Mouse (Mus musculus): ENCODE data around the gene Tle6. TPM values are rescaled to one million over a fixed set of nuclear protein-coding genes. Genes with fewer than 3 reads are reported as not detected.

Tle6 gene
- polyA plus RNA-seq, 1 experiment from 2014 or later = 6.0 TPM

GRCm38 (mm10) chr10:81564216-81564615 is 36.7 kb downstream of the Tle6 start:
- peak; percentile 67 for DNase-seq (ENCODE audit: low spot score)
- Histone ChIP-seq H3K36me3 (peaks cover 63% of the 10 kb centered on the region), H3K9me3 (replicated peaks) (no peaks in the 10 kb centered on the region), H3K4me3 (peak overlapping the region; percentile 49), H3K27ac (replicated peaks) (peak overlapping the region; percentile 80), H3K4me1 (peaks cover 89% of the 10 kb centered on the region), H3K27me3 (ENCODE audit: low read depth, poor library complexity, severe bottlenecking) (peaks cover 77% of the 10 kb centered on the region)
- 1% methylated on average over 10 of the region's 10 CpGs for WGBS

- Histone ChIP-seq H3K27me3 (ENCODE audit: low read depth, poor library complexity, severe bottlenecking) (peaks cover 69% of the 10 kb centered on the region), H3K4me1 (peaks cover 89% of the 10 kb centered on the region), H3K36me3 (peaks cover 63% of the 10 kb centered on the region), H3K27ac (replicated peaks) (peak overlapping the region; percentile 80), H3K4me3 (peak overlapping the region; percentile 49), H3K9me3 (replicated peaks) (no peaks in the 10 kb centered on the region)
- no peak for DNase-seq (ENCODE audit: low spot score)
- WGBS = 55% methylated on average over 6 of the region's 6 CpGs
Observed at GRCm38 (mm10) chr10:81563481-81563880, 37.4 kb downstream of the Tle6 start.

- Histone ChIP-seq H3K4me3 (no peak overlapping the region), H3K27me3 (ENCODE audit: low read depth, poor library complexity, severe bottlenecking) (peaks cover 59% of the 10 kb centered on the region), H3K27ac (replicated peaks) (no peak overlapping the region), H3K36me3 (peaks cover 60% of the 10 kb centered on the region), H3K4me1 (peaks cover 78% of the 10 kb centered on the region), H3K9me3 (replicated peaks) (no peaks in the 10 kb centered on the region)
- no peak for DNase-seq (ENCODE audit: low spot score)
- WGBS = 86% methylated on average over 6 of the region's 6 CpGs
Observed at GRCm38 (mm10) chr10:81562411-81562810, 38.5 kb downstream of the Tle6 start.

GRCm38 (mm10) chr10:81560719-81561459 is 40.0 kb downstream of the Tle6 start:
- peaks cover 43% of the 10 kb centered on the region for H3K27me3 ChIP-seq (ENCODE audit: low read depth, poor library complexity, severe bottlenecking)
- peak overlapping the region; percentile 95 for H3K4me3 ChIP-seq
- H3K4me1 ChIP-seq = peaks cover 65% of the 10 kb centered on the region
- H3K36me3 ChIP-seq = peaks cover 46% of the 10 kb centered on the region
- WGBS = 33% methylated on average over 16 of the region's 16 CpGs
- no peaks in the 10 kb centered on the region for H3K9me3 ChIP-seq (replicated peaks)
- peak overlapping the region; percentile 99 for H3K27ac ChIP-seq (replicated peaks)
- no peak for DNase-seq (ENCODE audit: low spot score)

GRCm38 (mm10) chr10:81559627-81560539 is 41.0 kb downstream of the Tle6 start:
- peak; percentile 48 for DNase-seq (ENCODE audit: low spot score)
- Histone ChIP-seq H3K27ac (replicated peaks) (peak overlapping the region; percentile 99), H3K4me1 (peaks cover 55% of the 10 kb centered on the region), H3K27me3 (ENCODE audit: low read depth, poor library complexity, severe bottlenecking) (peaks cover 33% of the 10 kb centered on the region), H3K36me3 (peaks cover 36% of the 10 kb centered on the region), H3K4me3 (peak overlapping the region; percentile 95), H3K9me3 (replicated peaks) (no peaks in the 10 kb centered on the region)
- WGBS = 4% methylated on average over 36 of the region's 36 CpGs

- Histone ChIP-seq H3K9me3 (replicated peaks) (no peaks in the 10 kb centered on the region), H3K36me3 (peaks cover 29% of the 10 kb centered on the region), H3K27me3 (ENCODE audit: low read depth, poor library complexity, severe bottlenecking) (peaks cover 26% of the 10 kb centered on the region), H3K4me1 (peaks cover 48% of the 10 kb centered on the region), H3K4me3 (peak within 1 kb of the TSS; percentile 95), H3K27ac (replicated peaks) (peak within 1 kb of the TSS; percentile 99)
- peak; percentile 61 for DNase-seq (ENCODE audit: low spot score)
- WGBS = 1% methylated on average over 36 of the region's 53 CpGs
Observed at GRCm38 (mm10) chr10:81559163-81559626, 41.7 kb downstream of the Tle6 start, which contains the start of gene Aes. Gene Aes, plus strand, starts transcription at chr10:81559488.

GRCm38 (mm10) chr10:81557491-81557890 is 43.4 kb downstream of the Tle6 start:
- 0 out of 2 replicates have a peak, but pooled peaks cover 4% of the 10 kb centered on the region for H3K9me3 ChIP-seq (replicated peaks)
- no peak overlapping the region for H3K27ac ChIP-seq (replicated peaks)
- H3K36me3 ChIP-seq = peaks cover 17% of the 10 kb centered on the region
- H3K4me1 ChIP-seq = peaks cover 31% of the 10 kb centered on the region
- DNase-seq (ENCODE audit: low spot score) = no peak
- WGBS = 47% methylated on average over 1 of the region's 1 CpGs
- H3K4me3 ChIP-seq = no peak overlapping the region
- peaks cover 9% of the 10 kb centered on the region for H3K27me3 ChIP-seq (ENCODE audit: low read depth, poor library complexity, severe bottlenecking)

GRCm38 (mm10) chr10:81556282-81556681 is 44.6 kb downstream of the Tle6 start:
- H3K27ac ChIP-seq (replicated peaks) = no peak overlapping the region
- 0 out of 2 replicates have a peak, but pooled peaks cover 4% of the 10 kb centered on the region for H3K9me3 ChIP-seq (replicated peaks)
- H3K4me3 ChIP-seq = no peak overlapping the region
- H3K27me3 ChIP-seq (ENCODE audit: low read depth, poor library complexity, severe bottlenecking) = peaks cover 5% of the 10 kb centered on the region; the same call in 1 of the 2 replicates
- no peak for DNase-seq (ENCODE audit: low spot score)
- peaks cover 30% of the 10 kb centered on the region for H3K4me1 ChIP-seq
- H3K36me3 ChIP-seq = peaks cover 4% of the 10 kb centered on the region
- 73% methylated on average over 3 of the region's 3 CpGs for WGBS

- H3K36me3 ChIP-seq = no peaks in the 10 kb centered on the region
- peaks cover 12% of the 10 kb centered on the region for H3K4me1 ChIP-seq
- DNase-seq (ENCODE audit: low spot score) = no peak
- H3K4me3 ChIP-seq = no peak overlapping the region
- H3K27ac ChIP-seq (replicated peaks) = no peak overlapping the region
- 0 out of 2 replicates have a peak, but pooled peaks cover 4% of the 10 kb centered on the region for H3K9me3 ChIP-seq (replicated peaks)
- peaks cover 4% of the 10 kb centered on the region; the same call in 1 of the 2 replicates for H3K27me3 ChIP-seq (ENCODE audit: low read depth, poor library complexity, severe bottlenecking)
- 83% methylated on average over 6 of the region's 6 CpGs for WGBS
Observed at GRCm38 (mm10) chr10:81553807-81554755, 46.8 kb downstream of the Tle6 start.

- Histone ChIP-seq H3K9me3 (replicated peaks) (0 out of 2 replicates have a peak, but pooled peaks cover 4% of the 10 kb centered on the region), H3K27me3 (ENCODE audit: low read depth, poor library complexity, severe bottlenecking) (peaks cover 4% of the 10 kb centered on the region; the same call in 1 of the 2 replicates), H3K27ac (replicated peaks) (no peak overlapping the region), H3K4me1 (peaks cover 7% of the 10 kb centered on the region; the same call in 1 of the 2 replicates), H3K4me3 (no peak overlapping the region), H3K36me3 (no peaks in the 10 kb centered on the region)
- DNase-seq (ENCODE audit: low spot score) = no peak
- WGBS = 83% methylated on average over 5 of the region's 5 CpGs
Observed at GRCm38 (mm10) chr10:81553232-81553631, 47.6 kb downstream of the Tle6 start.

GRCm38 (mm10) chr10:81551597-81552102 is 49.2 kb downstream of the Tle6 start:
- 12% methylated on average over 12 of the region's 12 CpGs for WGBS
- H3K4me3 ChIP-seq = no peak overlapping the region
- peak; percentile 70 for DNase-seq (ENCODE audit: low spot score)
- H3K27ac ChIP-seq (replicated peaks) = no peak overlapping the region
- 0 out of 2 replicates have a peak, but pooled peaks cover 4% of the 10 kb centered on the region for H3K9me3 ChIP-seq (replicated peaks)
- H3K27me3 ChIP-seq (ENCODE audit: low read depth, poor library complexity, severe bottlenecking) = peaks cover 4% of the 10 kb centered on the region; the same call in 1 of the 2 replicates
- peaks cover 7% of the 10 kb centered on the region; the same call in 1 of the 2 replicates for H3K4me1 ChIP-seq
- no peaks in the 10 kb centered on the region for H3K36me3 ChIP-seq
